Mouse (Mus musculus) liver, adult 2 months (tissue): Measurements from ENCODE around the gene Zfp423.

Experiments used
- CTCF ChIP-seq: fragments of 200-500 bp; IDR thresholded peaks from 2 replicates; pipeline ENCODE4 v1.5.1; 2011; ENCODE audit warnings: low read depth, low read length, control low read depth
- POLR2A ChIP-seq: fragments of 200-500 bp; IDR thresholded peaks from 2 replicates; pipeline ENCODE4 v1.6.1; 2011; ENCODE audit warnings: low read length, control low read depth; ENCODE audit not compliant: insufficient read depth; ENCODE audit errors: extremely low read depth

DNA sequence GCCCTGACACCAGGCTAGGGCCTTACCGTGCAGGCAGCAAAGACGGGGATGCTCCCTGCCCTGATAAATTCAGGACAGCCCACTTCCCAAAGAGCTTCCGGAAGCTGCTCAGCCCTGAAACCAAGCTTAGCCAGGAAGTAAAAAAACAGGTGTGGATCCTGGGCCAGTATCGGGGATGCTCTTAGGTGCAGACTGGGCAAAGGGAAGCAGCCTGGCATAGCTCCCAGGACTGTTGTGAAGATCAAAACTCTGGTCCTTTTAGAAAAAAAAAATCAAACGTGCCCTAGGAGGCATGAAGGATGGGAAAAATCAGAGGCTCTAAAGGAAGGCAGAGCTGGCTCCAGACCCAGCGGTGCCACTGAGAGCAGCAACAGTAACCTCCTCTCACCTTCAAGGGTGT, 247.4 kb downstream of the Zfp423 start:
- TF ChIP-seq CTCF: no peak
- TF ChIP-seq POLR2A: no peak
